Mouse (Mus musculus) intestine, embryonic 14.5 days (tissue): Measurements from ENCODE around the gene Vps4a. TPM values are rescaled to one million over a fixed set of nuclear protein-coding genes. Genes with fewer than 3 reads are reported as not detected.
"Not testable (repeated sequence)": the region's sequence is repeated elsewhere in the genome, so short reads cannot be mapped to it uniquely, and the experiment has no call there.

Experiments
- ATAC-seq: fragments of 200-750 bp; cut with Nextera tagmentation; replicated peaks from 2 replicates; pipeline ENCODE4 v1.8.0; 2017; ENCODE audit warnings: low read depth, moderate number of reproducible peaks, moderate TSS enrichment, moderate library complexity; ENCODE audit not compliant: low FRiP score, low TSS enrichment
- DNase-seq: peaks from one replicate; pipeline ENCODE4 v3.0.0-alpha.2; 2018; ENCODE audit warnings: low spot score
- H3K27ac ChIP-seq: fragments of 300-500 bp; sonication (generic); 2 replicates; pipeline ENCODE4 v1.5.1; 2014; ENCODE audit warnings: low read depth, mild to moderate bottlenecking, control low read depth
- H3K27me3 ChIP-seq: fragments of 300-500 bp; sonication (generic); replicated peaks from 2 replicates; pipeline ENCODE4 v1.6.1; 2014; ENCODE audit warnings: low read length, control low read depth; ENCODE audit not compliant: control insufficient read depth, insufficient read depth
- H3K36me3 ChIP-seq: fragments of 300-500 bp; sonication (generic); 2 replicates; pipeline ENCODE4 v1.6.1; 2014; ENCODE audit warnings: low read length, control low read depth; ENCODE audit not compliant: control insufficient read depth, insufficient read depth
- H3K4me1 ChIP-seq: fragments of 300-500 bp; sonication (generic); replicated peaks from 2 replicates; pipeline ENCODE4 v1.6.1; 2014; ENCODE audit warnings: low read length, control low read depth, mixed read lengths; ENCODE audit not compliant: control insufficient read depth, insufficient read depth
- H3K4me2 ChIP-seq: fragments of 300-500 bp; sonication (generic); 2 replicates; pipeline ENCODE4 v1.6.1; 2014; ENCODE audit warnings: low read length
- H3K4me3 ChIP-seq: fragments of 300-500 bp; sonication (generic); 2 replicates; pipeline ENCODE4 v1.5.1; 2014; ENCODE audit warnings: low read depth, low read length, control low read depth, mixed read lengths
- H3K9ac ChIP-seq: fragments of 300-500 bp; sonication (generic); 2 replicates; pipeline ENCODE4 v1.6.1; 2014; ENCODE audit warnings: mild to moderate bottlenecking, low read length
- H3K9me3 ChIP-seq: fragments of 300-500 bp; sonication (generic); 2 replicates; pipeline ENCODE4 v1.6.1; 2016; ENCODE audit warnings: low read length, control low read depth; ENCODE audit not compliant: control insufficient read depth
- WGBS: fragments of 180-500 bp; shearing (Covaris S2); extraction: QIAGEN DNeasy Blood & Tissue Kit; methylation state at CpG from one replicate; pipeline ENCODE4 v1.1.7; 2014; 5-methylcytosine and 5-hydroxymethylcytosine counted together
- polyA plus RNA-seq: library from polyadenylated mRNA; unstranded; fragments of >200 nt; fragmentation: Nextera tagmentation; extraction: Ambion mirVana; gene quantifications from 2 replicates; pipeline ENCODE4 v1.2.1, GENCODE M21; 2014

Vps4a gene
- polyA plus RNA-seq, 1 experiment from 2014 or later: 64.2 TPM

- Histone ChIP-seq H3K4me1 (no peaks in the 10 kb centered on the region), H3K27ac (no peak overlapping the region), H3K9ac (no peak overlapping the region), H3K27me3 (no peaks in the 10 kb centered on the region), H3K9me3 (no peaks in the 10 kb centered on the region), H3K4me3 (no peak overlapping the region), H3K36me3 (peaks cover 50% of the 10 kb centered on the region), H3K4me2 (no peak overlapping the region)
- 83% methylated on average over 3 of the region's 3 CpGs for WGBS
- ATAC-seq (no peak), DNase-seq (no peak)
These were observed 23.2 kb upstream of the Vps4a start for GRCm38 (mm10) chr8:107007795-107008194.

- no peak for ATAC-seq
- Histone ChIP-seq H3K9me3 (no peaks in the 10 kb centered on the region), H3K27me3 (no peaks in the 10 kb centered on the region), H3K27ac (no peak overlapping the region), H3K9ac (no peak overlapping the region), H3K4me1 (no peaks in the 10 kb centered on the region), H3K36me3 (peaks cover 39% of the 10 kb centered on the region), H3K4me3 (no peak overlapping the region), H3K4me2 (no peak overlapping the region)
- WGBS: 71% methylated on average over 2 of the region's 2 CpGs
- no peak for DNase-seq
These were observed 18.4 kb upstream of the Vps4a start for GRCm38 (mm10) chr8:107012666-107013065.

- Histone ChIP-seq H3K36me3 (peaks cover 30% of the 10 kb centered on the region), H3K4me3 (no peak overlapping the region), H3K9me3 (no peaks in the 10 kb centered on the region), H3K4me2 (no peak overlapping the region), H3K4me1 (no peaks in the 10 kb centered on the region), H3K9ac (no peak overlapping the region), H3K27ac (no peak overlapping the region), H3K27me3 (no peaks in the 10 kb centered on the region)
- no peak for DNase-seq
- WGBS: 91% methylated on average over 1 of the region's 1 CpGs
- ATAC-seq: no peak
These were observed 16.1 kb upstream of the Vps4a start for GRCm38 (mm10) chr8:107014915-107015314.

- no peak for DNase-seq
- Histone ChIP-seq H3K4me3 (no peak overlapping the region), H3K4me1 (no peaks in the 10 kb centered on the region), H3K36me3 (0 out of 2 replicates have a peak, but pooled peaks cover 2% of the 10 kb centered on the region), H3K4me2 (no peak overlapping the region), H3K9me3 (no peaks in the 10 kb centered on the region), H3K9ac (no peak overlapping the region), H3K27me3 (no peaks in the 10 kb centered on the region), H3K27ac (no peak overlapping the region)
- ATAC-seq: no peak
- WGBS: 94% methylated on average over 8 of the region's 8 CpGs
These were observed 7.5 kb upstream of the Vps4a start for GRCm38 (mm10) chr8:107023479-107023878.

- Histone ChIP-seq H3K4me3 (no peak overlapping the region), H3K36me3 (no peaks in the 10 kb centered on the region; the same call in 1 of the 2 replicates), H3K4me2 (no peak overlapping the region), H3K27ac (no peak overlapping the region), H3K4me1 (peaks cover 10% of the 10 kb centered on the region), H3K27me3 (no peaks in the 10 kb centered on the region), H3K9me3 (no peaks in the 10 kb centered on the region), H3K9ac (no peak overlapping the region)
- no peak for DNase-seq
- 80% methylated on average over 3 of the region's 3 CpGs for WGBS
- ATAC-seq: no peak
These were observed 1.7 kb upstream of the Vps4a start for GRCm38 (mm10) chr8:107029310-107029709.

- Histone ChIP-seq H3K36me3 (no peaks in the 10 kb centered on the region; the same call in 1 of the 2 replicates), H3K27ac (no peak overlapping the region), H3K4me2 (no peak overlapping the region), H3K4me1 (peaks cover 10% of the 10 kb centered on the region), H3K9ac (no peak overlapping the region), H3K9me3 (no peaks in the 10 kb centered on the region), H3K4me3 (no peak overlapping the region), H3K27me3 (no peaks in the 10 kb centered on the region)
- WGBS: 67% methylated on average over 5 of the region's 5 CpGs
- ATAC-seq: no peak
- no peak for DNase-seq
These were observed 964 bp upstream of the Vps4a start for GRCm38 (mm10) chr8:107030058-107030457.

- DNase-seq: no peak
- H3K4me3 ChIP-seq: peak overlapping the region; percentile 96
- H3K9ac ChIP-seq: peak overlapping the region; percentile 91
- no peak for ATAC-seq
- H3K4me1 ChIP-seq: peaks cover 10% of the 10 kb centered on the region
- peak overlapping the region; percentile 59 for H3K27ac ChIP-seq
- WGBS: under 1% methylated on average over 40 of the region's 40 CpGs
- peaks cover 3% of the 10 kb centered on the region for H3K36me3 ChIP-seq
- H3K9me3 ChIP-seq: no peaks in the 10 kb centered on the region
- no peaks in the 10 kb centered on the region for H3K27me3 ChIP-seq
- peak overlapping the region; percentile 57 for H3K4me2 ChIP-seq
These were observed 612 bp downstream of the Vps4a start for GRCm38 (mm10) chr8:107031577-107032090.

GRCm38 (mm10) chr8:107033609-107034008 lies 2.6 kb downstream of the Vps4a start:
- ATAC-seq, H3K9me3 ChIP-seq, H3K27ac ChIP-seq, H3K4me3 ChIP-seq, H3K9ac ChIP-seq, H3K27me3 ChIP-seq, H3K4me2 ChIP-seq, DNase-seq: not testable (repeated sequence)
- peaks cover 10% of the 10 kb centered on the region for H3K4me1 ChIP-seq
- peaks cover 13% of the 10 kb centered on the region for H3K36me3 ChIP-seq
- WGBS: 92% methylated on average over 2 of the region's 2 CpGs

- no peak overlapping the region for H3K9ac ChIP-seq
- peaks cover 33% of the 10 kb centered on the region for H3K36me3 ChIP-seq
- no peak for DNase-seq
- peaks cover 10% of the 10 kb centered on the region for H3K4me1 ChIP-seq
- H3K9me3 ChIP-seq: no peaks in the 10 kb centered on the region
- H3K27me3 ChIP-seq: no peaks in the 10 kb centered on the region
- no peak overlapping the region for H3K4me3 ChIP-seq
- H3K27ac ChIP-seq: no peak overlapping the region
- no peak for ATAC-seq
- WGBS: 93% methylated on average over 3 of the region's 3 CpGs
- H3K4me2 ChIP-seq: no peak overlapping the region
These were observed 4.6 kb downstream of the Vps4a start for GRCm38 (mm10) chr8:107035641-107036040.
